In the genomic region with DNA sequence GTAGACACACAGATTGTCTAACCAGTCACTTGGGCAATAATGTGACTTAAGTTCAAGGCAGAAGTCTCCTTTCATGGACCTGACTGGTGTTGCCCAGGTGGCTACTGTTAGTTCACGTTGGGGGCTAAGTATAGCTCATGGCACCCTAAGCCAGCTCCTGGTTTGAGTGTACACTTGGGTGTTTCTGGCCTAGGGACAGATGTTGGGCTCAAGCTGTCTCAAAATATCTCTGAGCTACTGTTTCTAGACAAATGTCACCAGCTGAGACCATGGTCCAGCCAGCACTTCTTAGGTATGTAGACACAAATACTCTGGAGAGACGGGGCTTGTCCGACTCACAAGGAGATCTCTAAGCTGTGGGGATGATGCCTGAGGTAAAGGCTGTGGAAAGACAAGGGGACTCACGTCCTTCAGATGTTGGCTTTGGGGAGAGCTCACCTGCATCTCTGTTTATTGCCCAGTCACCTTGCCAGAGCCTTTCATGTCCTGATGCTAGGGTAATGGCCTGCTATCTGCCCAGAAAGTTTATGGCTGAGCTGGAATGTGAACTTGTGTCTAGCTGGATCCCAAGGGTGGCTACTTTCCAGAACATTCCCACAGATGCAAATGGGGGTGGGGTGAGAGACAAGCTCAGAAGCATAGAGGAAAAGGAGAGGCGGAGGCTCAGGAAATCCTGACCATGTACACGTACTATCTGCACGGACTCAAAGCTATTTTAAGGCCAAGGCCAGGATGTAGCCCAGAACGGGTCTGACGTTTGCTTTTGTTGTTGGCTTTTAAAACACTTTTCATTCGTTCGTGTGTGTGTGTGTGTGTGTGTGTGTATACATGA, we compare ENCODE assay signal across 8 mouse cellular contexts. TPM values are rescaled to one million over a fixed set of nuclear protein-coding genes. Genes with fewer than 3 reads are reported as not detected.
A peak's percentile ranks its signal among the peaks of the same experiment; 100 is the strongest.
DNase-seq lines count a peak whose midpoint lies in the region; ATAC-seq and TF ChIP-seq lines count a peak whose summit lies in the region.

No protein-coding gene starts in this region.

- H3K4me3 ChIP-seq in forebrain, embryonic 10.5 days: no peak overlapping the region
- H3K4me3 ChIP-seq in forebrain, embryonic 11.5 days (ENCODE audit: low read depth, low read length): no peak overlapping the region
- H3K4me3 ChIP-seq in embryonic facial prominence, embryonic 12.5 days: no peak overlapping the region
- no peak overlapping the region for H3K4me3 ChIP-seq in liver, embryonic 14.5 days (ENCODE audit: insufficient read depth in 1 of 2, low read depth in 2 of 2, low read length in 2 of 2)

- DNase-seq in forebrain, embryonic 10.5 days (ENCODE audit: extremely low spot score, low spot score): no peak
- no peak for DNase-seq in forebrain, embryonic 11.5 days (ENCODE audit: low spot score)
- peak; percentile 77 to 83 for DNase-seq in heart, postnatal 36 days
- no peak for DNase-seq in liver, embryonic 14.5 days (ENCODE audit: low read depth in 3 of 3, low spot score in 3 of 3)
- no peak for DNase-seq in thymus, postnatal 4 days
- DNase-seq in c-Kit-positive CD71-positive TER-119-positive erythroid progenitor cells, embryonic 14.5 days (ENCODE audit: low spot score): no peak
- DNase-seq in urinary bladder, adult 18-20 months (ENCODE audit: low spot score in 2 of 2): no peak

- 85% methylated on average over 11 of the region's 11 CpGs for WGBS in forebrain, embryonic 10.5 days
- 86% methylated on average over 11 of the region's 11 CpGs for WGBS in forebrain, embryonic 11.5 days
- WGBS in embryonic facial prominence, embryonic 12.5 days: 81% methylated on average over 11 of the region's 11 CpGs
- 31% methylated on average over 11 of the region's 11 CpGs for WGBS in liver, embryonic 14.5 days (ENCODE audit: insufficient replicate concordance)

- H3K27me3 ChIP-seq in forebrain, embryonic 10.5 days (ENCODE audit: poor library complexity, severe bottlenecking): no peaks in the 10 kb centered on the region
- H3K27me3 ChIP-seq in forebrain, embryonic 11.5 days (ENCODE audit: control insufficient read depth, insufficient read depth, low read length): no peaks in the 10 kb centered on the region
- no peaks in the 10 kb centered on the region for H3K27me3 ChIP-seq in embryonic facial prominence, embryonic 12.5 days
- H3K27me3 ChIP-seq in liver, embryonic 14.5 days (ENCODE audit: control insufficient read depth, insufficient read depth, low read length): no peaks in the 10 kb centered on the region

- no peak for TF ChIP-seq CTCF in liver, embryonic 14.5 days (IDR thresholded peaks at IDR 0.05; ENCODE audit: low read depth)

- no peaks in the 10 kb centered on the region for H3K36me3 ChIP-seq in forebrain, embryonic 10.5 days (replicated peaks)
- H3K36me3 ChIP-seq in forebrain, embryonic 11.5 days (ENCODE audit: control insufficient read depth, insufficient read depth, low read length): no peaks in the 10 kb centered on the region
- no peaks in the 10 kb centered on the region for H3K36me3 ChIP-seq in embryonic facial prominence, embryonic 12.5 days
- H3K36me3 ChIP-seq in liver, embryonic 14.5 days (replicated peaks; ENCODE audit: control insufficient read depth, insufficient read depth, low read depth): no peaks in the 10 kb centered on the region

- ATAC-seq in forebrain, embryonic 11.5 days (replicated peaks; ENCODE audit: low FRiP score): no peak
- ATAC-seq in embryonic facial prominence, embryonic 12.5 days (ENCODE audit: insufficient number of reproducible peaks, insufficient read depth, low FRiP score, low TSS enrichment): no peak
- peak; percentile 41; the same call in 1 of the 2 replicates for ATAC-seq in liver, embryonic 14.5 days (ENCODE audit: insufficient read depth)

- H3K4me1 ChIP-seq in forebrain, embryonic 10.5 days: peaks cover 31% of the 10 kb centered on the region
- H3K4me1 ChIP-seq in forebrain, embryonic 11.5 days (replicated peaks; ENCODE audit: control insufficient read depth, insufficient read depth, low read length): no peaks in the 10 kb centered on the region
- H3K4me1 ChIP-seq in embryonic facial prominence, embryonic 12.5 days: peaks cover 17% of the 10 kb centered on the region
- peaks cover 0 to 9% of the 10 kb centered on the region in 2 experiments; a peak in 1 of 4 replicates for H3K4me1 ChIP-seq in liver, embryonic 14.5 days (replicated peaks; ENCODE audit: control insufficient read depth in 2 of 2, insufficient read depth in 2 of 2, low read length in 1 of 2)

- H3K4me2 ChIP-seq in forebrain, embryonic 11.5 days (ENCODE audit: low read depth, low read length, severe bottlenecking): no peak overlapping the region
- H3K4me2 ChIP-seq in embryonic facial prominence, embryonic 12.5 days (replicated peaks): no peak overlapping the region
- no peak overlapping the region for H3K4me2 ChIP-seq in liver, embryonic 14.5 days (ENCODE audit: low read depth)

- intact Hi-C loops in heart, postnatal 36 days (cut with DNase I): loop anchor here (1.0 kb wide), 2 partner anchors 37 to 56 kb away; no protein-coding TSS in a partner anchor

- H3K9me3 ChIP-seq in forebrain, embryonic 10.5 days: no peaks in the 10 kb centered on the region
- H3K9me3 ChIP-seq in forebrain, embryonic 11.5 days (ENCODE audit: control insufficient read depth, low read length): no peaks in the 10 kb centered on the region
- H3K9me3 ChIP-seq in embryonic facial prominence, embryonic 12.5 days: no peaks in the 10 kb centered on the region
- H3K9me3 ChIP-seq in liver, embryonic 14.5 days (ENCODE audit: control insufficient read depth, low read length): no peaks in the 10 kb centered on the region

- H3K9ac ChIP-seq in forebrain, embryonic 11.5 days (ENCODE audit: low read length): no peak overlapping the region
- H3K9ac ChIP-seq in embryonic facial prominence, embryonic 12.5 days: no peak overlapping the region
- no peak overlapping the region for H3K9ac ChIP-seq in liver, embryonic 14.5 days (replicated peaks)

- TF ChIP-seq EP300 in liver, embryonic 14.5 days (IDR thresholded peaks at IDR 0.05; ENCODE audit: low read depth): no peak

- peak overlapping the region; percentile 52; the same call in 1 of the 2 replicates for H3K27ac ChIP-seq in forebrain, embryonic 10.5 days
- H3K27ac ChIP-seq in forebrain, embryonic 11.5 days (ENCODE audit: low read depth, low read length): no peak overlapping the region
- 0 out of 2 replicates have a peak overlapping the region, but pooled peaks have one; percentile 46 for H3K27ac ChIP-seq in embryonic facial prominence, embryonic 12.5 days
- no peak overlapping the region for H3K27ac ChIP-seq in liver, embryonic 14.5 days

RNA-seq across cellular contexts. Expression of a gene that starts 31.2 kb away (rescaled TPM):
- 12.5 and 13.6 TPM in 2 replicates for polyA plus RNA-seq in forebrain, embryonic 10.5 days (2016; fragmentation: Nextera tagmentation; extraction: Ambion mirVana)
- polyA plus RNA-seq in forebrain, embryonic 11.5 days (2014; fragmentation: Nextera tagmentation; extraction: Ambion mirVana): 12.9 and 14.6 TPM in 2 replicates
- 13.9 and 15.0 TPM in 2 replicates for polyA plus RNA-seq in embryonic facial prominence, embryonic 12.5 days (2016; fragmentation: Nextera tagmentation; extraction: Ambion mirVana)
- total RNA-seq in heart, postnatal 36 days (2021): 10 to 100 TPM; 10.6 to 14.9 TPM
- 1.9 and 2.0 TPM in 2 replicates for polyA plus RNA-seq in liver, embryonic 14.5 days (2012; rRNA removed)
- 1.7 and 2.2 TPM in 2 replicates for polyA plus RNA-seq in liver, embryonic 14.5 days (2014; fragmentation: Nextera tagmentation; extraction: Ambion mirVana)

Comparison
In these comparisons a context has a peak if more than half of its experiments do, and no peak if none do; other contexts are left out.
1. H3K27ac ChIP-seq: peak in forebrain, embryonic 10.5 days (single experiment) and embryonic facial prominence, embryonic 12.5 days (single experiment); none in forebrain, embryonic 11.5 days (single experiment) and liver, embryonic 14.5 days (single experiment).
2. DNase-seq: peak in heart, postnatal 36 days (2 of 2); none in forebrain, embryonic 10.5 days (single experiment), forebrain, embryonic 11.5 days (single experiment), liver, embryonic 14.5 days (0 of 3), thymus, postnatal 4 days (single experiment), c-Kit-positive CD71-positive TER-119-positive erythroid progenitor cells, embryonic 14.5 days (single experiment) and urinary bladder, adult 18-20 months (0 of 2).